Mouse (Mus musculus) forebrain, embryonic 14.5 days (tissue): ENCODE measurements around the gene Anks1. TPM values are rescaled to one million over a fixed set of nuclear protein-coding genes. Genes with fewer than 3 reads are reported as not detected.

ENCODE experiments used
- ATAC-seq: fragments of 200-750 bp; cut with Nextera tagmentation; 2 replicates; pipeline ENCODE4 v1.8.0; 2017; ENCODE audit warnings: mild to moderate bottlenecking, moderate library complexity
- DNase-seq: peaks from one replicate; pipeline ENCODE4 v3.0.0-alpha.2; 2015; ENCODE audit warnings: low spot score
- H3K27ac ChIP-seq: fragments of 300-500 bp; sonication (generic); 2 replicates; pipeline ENCODE4 v1.5.1; 2014; ENCODE audit warnings: low read depth, mild to moderate bottlenecking, control low read depth, low read length, moderate library complexity
- H3K27me3 ChIP-seq: fragments of 300-500 bp; sonication (generic); replicated peaks from 2 replicates; pipeline ENCODE4 v1.6.1; 2014; ENCODE audit warnings: low read length, control low read depth, mixed read lengths; ENCODE audit not compliant: control insufficient read depth, insufficient read depth
- H3K36me3 ChIP-seq: fragments of 300-500 bp; sonication (generic); 2 replicates; pipeline ENCODE4 v1.6.1; 2014; ENCODE audit warnings: low read length, control low read depth; ENCODE audit not compliant: control insufficient read depth, insufficient read depth
- H3K4me1 ChIP-seq: fragments of 300-500 bp; sonication (generic); 2 replicates; pipeline ENCODE4 v1.6.1; 2014; ENCODE audit warnings: antibody characterized with exemption, low read length, control low read depth; ENCODE audit not compliant: control insufficient read depth, insufficient read depth
- H3K4me2 ChIP-seq: fragments of 300-500 bp; sonication (generic); 2 replicates; pipeline ENCODE4 v1.6.1; 2014; ENCODE audit warnings: mild to moderate bottlenecking, control low read depth, low read length
- H3K4me3 ChIP-seq: fragments of 300-500 bp; sonication (generic); 2 replicates; pipeline ENCODE4 v1.5.1; 2014; ENCODE audit warnings: low read depth, low read length, control low read depth
- H3K9ac ChIP-seq: fragments of 300-500 bp; sonication (generic); 2 replicates; pipeline ENCODE4 v1.6.1; 2014; ENCODE audit warnings: mild to moderate bottlenecking, low read length, control low read depth, moderate library complexity
- H3K9me3 ChIP-seq: fragments of 300-500 bp; sonication (generic); replicated peaks from 2 replicates; pipeline ENCODE4 v1.6.1; 2016; ENCODE audit warnings: low read length, control low read depth, mixed read lengths; ENCODE audit not compliant: control insufficient read depth
- WGBS: fragments of 180-500 bp; shearing (Covaris S2); extraction: QIAGEN DNeasy Blood & Tissue Kit; methylation state at CpG from one replicate; pipeline ENCODE4 v1.1.7; 2014; 5-methylcytosine and 5-hydroxymethylcytosine counted together
- polyA plus RNA-seq: library from polyadenylated mRNA; unstranded; fragments of >200 nt; fragmentation: Nextera tagmentation; extraction: Ambion mirVana; gene quantifications from 2 replicates; pipeline ENCODE4 v1.2.1, GENCODE M21; 2014

The Anks1 gene
- polyA plus RNA-seq, 1 experiment from 2014 or later: 39.4 TPM

GRCm38 (mm10) chr17:28063163-28063562 is 154.1 kb downstream of the Anks1 start:
- whole genome bisulfite sequencing: 80% methylated on average over 6 of the region's 6 CpGs
- no peaks in the 10 kb centered on the region for H3K27me3 ChIP-seq
- no peak for ATAC-seq
- no peak overlapping the region for H3K4me3 ChIP-seq
- no peak overlapping the region for H3K9ac ChIP-seq
- H3K36me3 ChIP-seq: peaks cover 30% of the 10 kb centered on the region
- no peaks in the 10 kb centered on the region for H3K9me3 ChIP-seq
- DNase-seq: no peak
- no peak overlapping the region for H3K4me2 ChIP-seq
- H3K27ac ChIP-seq: no peak overlapping the region
- no peaks in the 10 kb centered on the region for H3K4me1 ChIP-seq

GRCm38 (mm10) chr17:28067303-28067702 is 158.2 kb downstream of the Anks1 start:
- H3K4me3 ChIP-seq: no peak overlapping the region
- WGBS: 80% methylated on average over 4 of the region's 4 CpGs
- ATAC-seq (no peak), DNase-seq (no peak)
- H3K4me1 ChIP-seq: no peaks in the 10 kb centered on the region
- H3K27me3 ChIP-seq: no peaks in the 10 kb centered on the region
- H3K9ac ChIP-seq: no peak overlapping the region
- no peaks in the 10 kb centered on the region for H3K36me3 ChIP-seq
- no peak overlapping the region for H3K27ac ChIP-seq
- no peaks in the 10 kb centered on the region for H3K9me3 ChIP-seq
- H3K4me2 ChIP-seq: no peak overlapping the region

- no peaks in the 10 kb centered on the region for H3K27me3 ChIP-seq
- 33% methylated on average over 12 of the region's 12 CpGs for WGBS
These were observed 160.3 kb downstream of the Anks1 start for GRCm38 (mm10) chr17:28069446-28069845.

DNA sequence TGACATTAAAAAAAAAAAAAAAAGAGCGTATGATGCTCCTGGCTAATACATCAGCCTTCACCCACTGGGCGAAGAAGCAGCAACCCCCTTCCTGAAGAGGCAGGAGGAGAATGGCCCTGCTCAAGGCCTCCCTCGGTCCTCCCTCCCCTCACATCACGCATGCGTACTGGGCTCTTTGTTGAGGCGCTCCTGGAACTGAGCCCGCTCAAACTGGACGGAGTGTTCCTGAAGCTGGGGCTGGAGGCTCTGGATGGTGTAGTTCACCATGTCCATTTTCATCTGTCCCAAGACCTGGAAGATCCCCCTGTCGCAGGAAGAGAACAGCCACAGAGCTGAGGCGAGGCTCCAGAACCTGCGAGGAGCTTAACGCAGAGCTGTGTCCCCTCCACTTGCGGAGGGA is 161.2 kb downstream of the Anks1 start:
- WGBS: 78% methylated on average over 13 of the region's 13 CpGs
- peak; percentile 53 for DNase-seq

More at GRCm38 (mm10) chr17:28069446-28069845, 160.3 kb downstream of the Anks1 start:
- no peak overlapping the region for H3K27ac ChIP-seq
- no peak overlapping the region for H3K4me2 ChIP-seq
- no peak for DNase-seq
- no peaks in the 10 kb centered on the region for H3K4me1 ChIP-seq
- ATAC-seq: no peak
- no peaks in the 10 kb centered on the region for H3K9me3 ChIP-seq
- no peak overlapping the region for H3K9ac ChIP-seq
- H3K4me3 ChIP-seq: no peak overlapping the region
- H3K36me3 ChIP-seq: no peaks in the 10 kb centered on the region

GRCm38 (mm10) chr17:28072730-28073129 is 163.6 kb downstream of the Anks1 start:
- Histone ChIP-seq H3K4me2 (no peak overlapping the region), H3K4me3 (no peak overlapping the region), H3K9me3 (no peaks in the 10 kb centered on the region), H3K4me1 (no peaks in the 10 kb centered on the region), H3K9ac (no peak overlapping the region), H3K36me3 (no peaks in the 10 kb centered on the region), H3K27ac (no peak overlapping the region), H3K27me3 (no peaks in the 10 kb centered on the region)
- WGBS: 71% methylated on average over 2 of the region's 2 CpGs
- no peak for ATAC-seq
- no peak for DNase-seq

More for the DNA sequence above, 161.2 kb downstream of the Anks1 start:
- Histone ChIP-seq H3K9me3 (no peaks in the 10 kb centered on the region), H3K9ac (no peak overlapping the region), H3K4me2 (no peak overlapping the region), H3K4me3 (no peak overlapping the region), H3K4me1 (no peaks in the 10 kb centered on the region), H3K27me3 (no peaks in the 10 kb centered on the region), H3K36me3 (no peaks in the 10 kb centered on the region), H3K27ac (no peak overlapping the region)
- ATAC-seq: no peak

DNA sequence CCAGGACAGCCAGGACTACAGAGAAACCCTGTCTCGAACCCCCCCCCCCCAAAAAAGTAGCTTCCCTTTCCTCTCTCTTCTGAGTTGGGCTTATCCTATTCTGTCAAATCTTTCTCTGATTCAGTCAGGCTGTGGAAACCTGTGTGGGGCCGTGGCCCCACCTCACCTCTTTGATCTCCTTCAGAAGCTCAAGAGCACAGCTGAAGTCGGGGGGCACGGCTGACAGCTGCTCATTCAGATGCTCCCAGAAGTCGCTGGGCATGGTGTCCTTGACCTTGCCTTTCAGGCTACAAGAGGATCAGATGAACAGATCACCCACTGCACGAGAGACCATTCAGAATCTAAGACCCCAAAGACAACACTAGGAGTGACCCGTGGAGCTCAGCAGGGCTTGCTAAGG is 165.4 kb downstream of the Anks1 start:
- no peaks in the 10 kb centered on the region for H3K9me3 ChIP-seq
- no peak overlapping the region for H3K4me2 ChIP-seq
- no peak for DNase-seq
- H3K27ac ChIP-seq: no peak overlapping the region
- H3K36me3 ChIP-seq: no peaks in the 10 kb centered on the region
- WGBS: 73% methylated on average over 7 of the region's 7 CpGs
- H3K4me3 ChIP-seq: no peak overlapping the region
- H3K9ac ChIP-seq: no peak overlapping the region
- no peaks in the 10 kb centered on the region for H3K4me1 ChIP-seq
- no peak for ATAC-seq
- H3K27me3 ChIP-seq: no peaks in the 10 kb centered on the region

DNA sequence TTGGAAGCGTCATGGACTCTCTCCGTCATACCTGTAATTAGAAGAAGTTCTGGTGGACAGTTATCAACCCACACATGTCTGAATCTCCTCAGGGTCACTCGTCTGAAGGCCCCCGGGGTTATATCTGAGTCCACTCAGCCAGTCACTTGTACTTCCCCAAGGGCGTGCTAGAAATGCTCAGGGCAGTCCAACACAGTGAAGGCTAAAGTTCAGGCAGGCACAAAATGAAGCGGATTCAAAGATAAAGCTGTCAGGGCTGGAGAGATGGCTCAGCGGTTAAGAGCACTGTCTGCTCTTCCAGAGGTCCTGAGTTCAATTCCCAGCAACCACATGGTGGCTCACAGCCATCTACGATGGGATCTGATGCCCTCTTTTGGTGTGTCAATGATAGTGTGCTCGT is 168.9 kb downstream of the Anks1 start:
- no peaks in the 10 kb centered on the region for H3K27me3 ChIP-seq
- no peak overlapping the region for H3K9ac ChIP-seq
- DNase-seq (no peak), ATAC-seq (no peak)
- H3K4me1 ChIP-seq: no peaks in the 10 kb centered on the region
- H3K4me3 ChIP-seq: no peak overlapping the region
- no peak overlapping the region for H3K4me2 ChIP-seq
- H3K9me3 ChIP-seq: no peaks in the 10 kb centered on the region
- WGBS: 89% methylated on average over 9 of the region's 9 CpGs
- H3K27ac ChIP-seq: no peak overlapping the region
- H3K36me3 ChIP-seq: no peaks in the 10 kb centered on the region

- peak; percentile 62 for ATAC-seq
- WGBS: under 1% methylated on average over 25 of the region's 25 CpGs
These were observed 170.5 kb downstream of the Anks1 start for GRCm38 (mm10) chr17:28079618-28080017.

DNA sequence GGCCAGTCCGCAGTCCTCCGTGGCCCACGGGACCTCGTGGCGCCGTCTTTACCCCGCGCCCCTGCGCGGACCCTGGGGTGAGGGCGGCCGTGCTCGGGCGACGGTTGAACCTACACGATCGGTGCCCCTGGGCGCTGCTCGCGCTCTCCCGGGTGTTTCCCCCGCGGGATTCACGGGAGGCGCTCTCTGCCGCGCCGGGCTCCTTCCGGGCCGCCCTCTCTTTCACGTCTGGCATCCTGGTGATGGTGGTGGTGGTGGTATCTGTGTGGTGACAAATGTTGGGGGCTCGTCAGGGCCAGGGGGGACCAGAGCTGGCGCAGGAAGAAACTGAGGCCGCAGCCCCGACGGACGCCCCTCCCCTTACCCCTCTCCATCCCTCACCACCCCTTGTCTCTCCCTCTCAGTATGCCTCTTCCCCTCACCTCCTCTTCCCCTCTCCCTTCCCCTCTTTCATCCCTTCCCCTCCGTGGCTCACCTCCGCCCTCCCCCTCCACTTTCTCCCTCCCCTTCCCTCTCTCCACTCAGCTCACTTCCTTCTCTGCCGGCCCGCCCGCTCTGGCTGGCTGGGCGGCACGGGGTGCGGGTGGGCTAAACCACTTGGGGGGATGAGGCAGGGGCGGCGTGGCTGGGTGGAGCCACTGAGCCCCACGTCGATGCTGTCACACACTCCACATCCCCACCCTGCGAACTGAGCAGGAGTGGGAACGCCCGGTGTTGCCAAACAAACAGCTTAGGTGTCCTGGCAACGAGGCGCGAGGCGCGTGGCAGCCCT is 171.1 kb downstream of the Anks1 start, which contains the start of gene Tcp11:
Tcp11 (minus strand) TSS at position 595 of the 772 bp plus-strand sequence.
- peak; percentile 92 for DNase-seq
- Histone ChIP-seq H3K9ac (peak within 1 kb of the TSS; percentile 63), H3K27ac (peak within 1 kb of the TSS; percentile 27; the same call in 1 of the 2 replicates), H3K9me3 (no peaks in the 10 kb centered on the region), H3K4me1 (peaks cover 2% of the 10 kb centered on the region; the same call in 1 of the 2 replicates), H3K36me3 (no peaks in the 10 kb centered on the region), H3K27me3 (no peaks in the 10 kb centered on the region), H3K4me3 (peak within 1 kb of the TSS; percentile 55), H3K4me2 (peak within 1 kb of the TSS; percentile 100)
- ATAC-seq: peak; percentile 92
- under 1% methylated on average over 49 of the region's 57 CpGs for WGBS

More at GRCm38 (mm10) chr17:28079618-28080017, 170.5 kb downstream of the Anks1 start:
- peak overlapping the region; percentile 63 for H3K9ac ChIP-seq
- H3K4me1 ChIP-seq: no peaks in the 10 kb centered on the region
- no peaks in the 10 kb centered on the region for H3K27me3 ChIP-seq
- H3K36me3 ChIP-seq: no peaks in the 10 kb centered on the region
- H3K27ac ChIP-seq: no peak overlapping the region
- H3K4me2 ChIP-seq: peak overlapping the region; percentile 100
- H3K9me3 ChIP-seq: no peaks in the 10 kb centered on the region
- H3K4me3 ChIP-seq: peak overlapping the region; percentile 55
- peak; percentile 95 for DNase-seq
